Mouse (Mus musculus): ENCODE data around the gene Carns1. TPM values are rescaled to one million over a fixed set of nuclear protein-coding genes. Genes with fewer than 3 reads are reported as not detected.
A peak's percentile ranks its signal among the peaks of the same experiment; 100 is the strongest.

The Carns1 gene
- polyA plus RNA-seq, 1 experiment, result 4.4 TPM

GRCm38 (mm10) chr19:4147022-4147405, 28.3 kb downstream of the Carns1 start:
- WGBS, result 77% methylated on average over 3 of the region's 3 CpGs
- no peaks in the 10 kb centered on the region for H3K27me3 ChIP-seq (ENCODE audit: control insufficient read depth, insufficient read depth, low read length)
- peaks cover 22% of the 10 kb centered on the region for H3K36me3 ChIP-seq (ENCODE audit: control insufficient read depth, insufficient read depth, low read length)
- peaks cover 12% of the 10 kb centered on the region for H3K4me1 ChIP-seq (ENCODE audit: control insufficient read depth, insufficient read depth, insufficient read length, low read length)
- peak overlapping the region; percentile 2; the same call in 1 of the 2 replicates for H3K27ac ChIP-seq (ENCODE audit: insufficient read depth, low read depth, low read length)
- H3K4me3 ChIP-seq (ENCODE audit: low read depth, low read length), result no peak overlapping the region
- TF ChIP-seq CTCF (IDR thresholded peaks at IDR 0.05; ENCODE audit: extremely low read depth, insufficient read length, insufficient replicate concordance, low read depth, low read length), result no peak
- no peak for TF ChIP-seq POLR2A (IDR thresholded peaks at IDR 0.05; ENCODE audit: low read depth, low read length)

GRCm38 (mm10) chr19:4146366-4147021, 28.8 kb downstream of the Carns1 start:
- peaks cover 12% of the 10 kb centered on the region for H3K4me1 ChIP-seq (ENCODE audit: control insufficient read depth, insufficient read depth, insufficient read length, low read length)
- TF ChIP-seq CTCF (IDR thresholded peaks at IDR 0.05; ENCODE audit: extremely low read depth, insufficient read length, insufficient replicate concordance, low read depth, low read length) (no peak), POLR2A (IDR thresholded peaks at IDR 0.05; ENCODE audit: low read depth, low read length) (no peak)
- WGBS, result 86% methylated on average over 12 of the region's 12 CpGs
- H3K27me3 ChIP-seq (ENCODE audit: control insufficient read depth, insufficient read depth, low read length), result no peaks in the 10 kb centered on the region
- peaks cover 18% of the 10 kb centered on the region for H3K36me3 ChIP-seq (ENCODE audit: control insufficient read depth, insufficient read depth, low read length)
- H3K4me3 ChIP-seq (ENCODE audit: low read depth, low read length), result no peak overlapping the region
- peak overlapping the region; percentile 2; the same call in 1 of the 2 replicates for H3K27ac ChIP-seq (ENCODE audit: insufficient read depth, low read depth, low read length)

GRCm38 (mm10) chr19:4145936-4146335, 29.3 kb downstream of the Carns1 start:
- no peaks in the 10 kb centered on the region for H3K27me3 ChIP-seq (ENCODE audit: control insufficient read depth, insufficient read depth, low read length)
- peaks cover 12% of the 10 kb centered on the region for H3K4me1 ChIP-seq (ENCODE audit: control insufficient read depth, insufficient read depth, insufficient read length, low read length)
- no peak overlapping the region for H3K4me3 ChIP-seq (ENCODE audit: low read depth, low read length)
- no peak overlapping the region for H3K27ac ChIP-seq (ENCODE audit: insufficient read depth, low read depth, low read length)
- peaks cover 12% of the 10 kb centered on the region for H3K36me3 ChIP-seq (ENCODE audit: control insufficient read depth, insufficient read depth, low read length)
- TF ChIP-seq POLR2A (IDR thresholded peaks at IDR 0.05; ENCODE audit: low read depth, low read length) (no peak), CTCF (IDR thresholded peaks at IDR 0.05; ENCODE audit: extremely low read depth, insufficient read length, insufficient replicate concordance, low read depth, low read length) (no peak)
- 94% methylated on average over 5 of the region's 5 CpGs for WGBS

- peaks cover under 1% of the 10 kb centered on the region for H3K36me3 ChIP-seq (ENCODE audit: control insufficient read depth, insufficient read depth, low read length)
- H3K4me3 ChIP-seq (ENCODE audit: low read depth, low read length), result no peak overlapping the region
- WGBS, result 73% methylated on average over 16 of the region's 16 CpGs
- TF ChIP-seq CTCF (IDR thresholded peaks at IDR 0.05; ENCODE audit: extremely low read depth, insufficient read length, insufficient replicate concordance, low read depth, low read length) (no peak), POLR2A (IDR thresholded peaks at IDR 0.05; ENCODE audit: low read depth, low read length) (no peak)
- H3K27ac ChIP-seq (ENCODE audit: insufficient read depth, low read depth, low read length), result peak overlapping the region; percentile 1; the same call in 1 of the 2 replicates
- no peaks in the 10 kb centered on the region for H3K27me3 ChIP-seq (ENCODE audit: control insufficient read depth, insufficient read depth, low read length)
- peaks cover 5% of the 10 kb centered on the region for H3K4me1 ChIP-seq (ENCODE audit: control insufficient read depth, insufficient read depth, insufficient read length, low read length)
These were observed 30.5 kb downstream of the Carns1 start for GRCm38 (mm10) chr19:4144550-4145498.

- Histone ChIP-seq H3K4me1 (ENCODE audit: control insufficient read depth, insufficient read depth, insufficient read length, low read length) (no peaks in the 10 kb centered on the region; the same call in 1 of the 2 replicates), H3K4me3 (ENCODE audit: low read depth, low read length) (0 out of 2 replicates have a peak within 1 kb of the TSS, but pooled peaks have one; percentile 4), H3K36me3 (ENCODE audit: control insufficient read depth, insufficient read depth, low read length) (no peaks in the 10 kb centered on the region), H3K27ac (ENCODE audit: insufficient read depth, low read depth, low read length) (peak within 1 kb of the TSS; percentile 1; the same call in 1 of the 2 replicates), H3K27me3 (ENCODE audit: control insufficient read depth, insufficient read depth, low read length) (no peaks in the 10 kb centered on the region)
- 80% methylated on average over 7 of the region's 7 CpGs for whole genome bisulfite sequencing
- TF ChIP-seq POLR2A (IDR thresholded peaks at IDR 0.05; ENCODE audit: low read depth, low read length), result no peak
- no peak for TF ChIP-seq CTCF (IDR thresholded peaks at IDR 0.05; ENCODE audit: extremely low read depth, insufficient read length, insufficient replicate concordance, low read depth, low read length)
These were observed 31.5 kb downstream of the Carns1 start, which contains the start of gene Cabp4 for GRCm38 (mm10) chr19:4143759-4144268. Gene Cabp4, minus strand, starts transcription at chr19:4144033.

GRCm38 (mm10) chr19:4142416-4143173, 32.7 kb downstream of the Carns1 start:
- Histone ChIP-seq H3K4me3 (ENCODE audit: low read depth, low read length) (no peak overlapping the region), H3K27ac (ENCODE audit: insufficient read depth, low read depth, low read length) (no peak overlapping the region), H3K27me3 (ENCODE audit: control insufficient read depth, insufficient read depth, low read length) (no peaks in the 10 kb centered on the region), H3K36me3 (ENCODE audit: control insufficient read depth, insufficient read depth, low read length) (no peaks in the 10 kb centered on the region), H3K4me1 (ENCODE audit: control insufficient read depth, insufficient read depth, insufficient read length, low read length) (no peaks in the 10 kb centered on the region; the same call in 1 of the 2 replicates)
- WGBS, result 85% methylated on average over 18 of the region's 18 CpGs
- TF ChIP-seq POLR2A (IDR thresholded peaks at IDR 0.05; ENCODE audit: low read depth, low read length), result no peak
- no peak for TF ChIP-seq CTCF (IDR thresholded peaks at IDR 0.05; ENCODE audit: extremely low read depth, insufficient read length, insufficient replicate concordance, low read depth, low read length)
